12 mouse cellular contexts compared by ENCODE assay signal in genomic region chr1:19583071-19584034, GRCm38 (mm10).
"Had no signal": no experiment of that assay in that cellular context is flagged by ENCODE, and none has a peak within 500 bp of the region (broad histone marks: within the 10 kb centered on the region; RNA-seq: fewer than 3 reads in every experiment).

No protein-coding gene starts in this region.

- H3K4me1 ChIP-seq: limb, embryonic 13.5 days had no signal

- H3K27ac ChIP-seq: layer of hippocampus, adult 2 months; limb, embryonic 13.5 days; liver, embryonic 14.5 days had no signal

- H3K9me3 ChIP-seq: limb, embryonic 13.5 days had no signal

- DNase-seq: kidney, adult 18-20 months; kidney, postnatal 10 days; kidney, postnatal 4 days; left cerebral cortex, postnatal 4 days; lung, adult 18-20 months; right cerebral cortex, postnatal 4 days; spleen, adult 18-20 months; thymus, adult 18-20 months; thymus, postnatal 25 days had no signal

- H3K4me3 ChIP-seq: layer of hippocampus, adult 2 months; limb, embryonic 13.5 days had no signal

- H3K27me3 ChIP-seq: limb, embryonic 13.5 days had no signal

- H3K36me3 ChIP-seq: limb, embryonic 13.5 days had no signal

- H3K4me2 ChIP-seq: limb, embryonic 13.5 days had no signal

- H3K9ac ChIP-seq: limb, embryonic 13.5 days; liver, embryonic 14.5 days had no signal
